Mouse (Mus musculus) gastrocnemius, postnatal 36 days (tissue): ENCODE results near the gene Gdpd1. TPM values are rescaled to one million over a fixed set of nuclear protein-coding genes. Genes with fewer than 3 reads are reported as not detected.

Experiments used
- DNase-seq, 2 experiments: peaks; one replicate each; pipeline ENCODE4 v3.0.0; 2022
- intact Hi-C: fragments of 180-260 bp; cut with DNase I; formaldehyde crosslinking; loops from one replicate; pipeline ENCODE4 v1.15.1; 2025
- microRNA-seq, 2 experiments: library from miRNA; unstranded; fragments of <30 nt; microRNA quantifications; one replicate each; pipeline ENCODE4 v1.2.0; 2021
- total RNA-seq, 2 experiments: library from RNA; stranded (reverse); gene quantifications; 2 replicates each; pipeline ENCODE4 v1.2.3; 2021

Gdpd1 gene
- total RNA-seq, 2 experiments from 2014 or later = 2.9 to 3.5 TPM

GRCm38 (mm10) chr11:86993041-86994037 is 80.5 kb downstream of the Gdpd1 start, which contains the start of gene Ypel2:
TSS of gene Ypel2 (minus strand) at chr11:86993707.
- intact Hi-C loops = loop anchor here (1.0 to 10.0 kb wide), 2 partner anchors 30 to 99 kb away; no protein-coding TSS in a partner anchor
- DNase-seq = peak; percentile 94 to 95

- intact Hi-C loops = loop anchor here (10.0 kb wide), 1 partner anchor 98 kb away; no protein-coding TSS in a partner anchor
- DNase-seq = no peak
These were observed 81.3 kb downstream of the Gdpd1 start for GRCm38 (mm10) chr11:86992461-86992988.

GRCm38 (mm10) chr11:86991241-86991640 is 82.6 kb downstream of the Gdpd1 start:
- DNase-seq = no peak
- intact Hi-C loops = loop anchor here (10.0 kb wide), 1 partner anchor 96 kb away; no protein-coding TSS in a partner anchor

- no peak for DNase-seq
- intact Hi-C loops = loop anchor here (10.0 kb wide), 1 partner anchor 96 kb away; no protein-coding TSS in a partner anchor
These were observed 83.6 kb downstream of the Gdpd1 start for GRCm38 (mm10) chr11:86990309-86990708.

- no peak for DNase-seq
- intact Hi-C loops = no loop called here
These were observed 88.9 kb downstream of the Gdpd1 start for GRCm38 (mm10) chr11:86984990-86985389.

Small RNA genes within 50 kb of the gene (microRNA-seq; reads per million reads assigned to microRNA genes)
- gene Mir301 = 98.1 to 131 reads per million in 2 experiments

Other genes with a start within 250 kb of the Gdpd1 start
- gene Ypel2, start 80.4 kb downstream of the Gdpd1 start, total RNA-seq = 1 to 10 TPM; 4.1 to 4.8 TPM
- gene Smg8, start 12.7 kb upstream of the Gdpd1 start, total RNA-seq = 1 to 10 TPM; 6.8 to 7.9 TPM
- under 1 TPM; 0.31 to 0.35 TPM for gene Prr11, start 34.6 kb upstream of the Gdpd1 start, total RNA-seq
- 1 to 10 TPM; 2.6 to 3.4 TPM for gene Ska2, start 35.2 kb upstream of the Gdpd1 start, total RNA-seq
- gene Trim37, start 53.0 kb upstream of the Gdpd1 start, total RNA-seq = 1 to 10 TPM; 2.9 TPM